Mouse (Mus musculus) spleen, postnatal 4 days (tissue): ENCODE results near the gene Ppp3cb.

Experiments
- DNase-seq, 2 experiments: peaks; one replicate each; pipeline ENCODE4 v3.0.0; 2022; ENCODE audit warnings: low spot score in 2 of 2

The Ppp3cb gene

DNA sequence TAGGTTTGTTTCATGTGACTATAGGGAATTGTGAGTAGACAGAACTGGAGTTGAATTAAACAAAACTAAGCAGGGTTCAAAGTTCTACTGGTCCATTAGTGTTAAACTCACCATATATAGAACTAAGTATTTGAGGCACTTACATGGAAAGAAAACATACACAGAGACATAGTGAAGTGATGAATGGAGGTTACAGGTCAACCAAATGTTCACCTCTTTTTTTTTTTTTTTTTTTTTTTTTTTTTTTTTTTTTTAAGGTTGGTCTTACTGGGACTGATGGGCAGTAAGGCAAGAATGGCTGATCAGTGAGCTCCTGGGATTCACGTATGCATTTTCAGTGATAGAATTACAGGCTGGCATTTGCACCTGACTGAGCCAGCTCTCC lies 66.2 kb downstream of the Ppp3cb start:
- DNase-seq = no peak

DNA sequence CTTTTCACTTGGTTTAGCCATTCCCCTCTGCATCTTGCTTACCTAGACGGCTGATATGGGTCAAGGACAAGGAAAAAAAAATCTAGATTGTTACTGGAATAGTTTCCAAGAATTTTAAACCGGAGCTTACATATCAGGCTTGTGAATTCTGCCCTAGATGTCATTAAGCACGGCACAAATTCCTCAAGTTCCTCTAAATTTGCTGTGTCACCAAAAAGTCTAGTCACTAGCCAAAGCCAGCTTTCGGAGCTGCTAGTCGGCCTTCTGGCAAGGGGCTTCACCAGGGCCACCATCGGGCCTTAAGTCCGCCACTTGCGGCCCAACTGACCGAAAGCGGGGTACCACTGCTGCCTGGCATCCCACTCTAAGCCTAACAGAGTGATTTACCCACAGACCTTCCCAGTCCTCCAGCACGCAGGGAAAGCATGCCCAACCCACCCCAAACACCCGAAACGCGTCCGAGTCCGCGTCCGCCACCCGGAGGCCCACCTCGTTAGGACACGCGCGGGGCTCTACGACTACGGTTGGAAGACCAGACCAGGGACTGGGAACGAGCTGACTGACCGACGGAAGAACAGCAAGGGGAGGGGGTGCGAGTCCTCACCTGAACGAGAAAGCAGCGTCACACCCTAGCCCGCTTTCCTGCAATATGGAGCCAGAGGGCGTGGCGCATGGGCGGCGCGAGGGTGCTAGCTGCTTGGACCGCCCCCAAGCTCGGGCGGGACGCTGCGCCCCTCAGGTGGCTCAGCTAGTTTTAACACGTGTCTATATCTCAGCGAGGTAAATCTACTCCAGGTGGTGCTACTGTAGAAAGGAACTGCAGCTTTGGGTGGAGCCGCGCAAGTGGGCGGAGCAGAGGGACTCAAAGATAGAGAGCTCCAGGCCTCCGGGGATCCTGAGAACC lies 66.8 kb downstream of the Ppp3cb start, which contains the start of gene Anxa7:
TSS of gene Anxa7 (minus strand) at position 843 of the 904 bp plus-strand sequence.
- peak; percentile 74 to 86 for DNase-seq

DNA sequence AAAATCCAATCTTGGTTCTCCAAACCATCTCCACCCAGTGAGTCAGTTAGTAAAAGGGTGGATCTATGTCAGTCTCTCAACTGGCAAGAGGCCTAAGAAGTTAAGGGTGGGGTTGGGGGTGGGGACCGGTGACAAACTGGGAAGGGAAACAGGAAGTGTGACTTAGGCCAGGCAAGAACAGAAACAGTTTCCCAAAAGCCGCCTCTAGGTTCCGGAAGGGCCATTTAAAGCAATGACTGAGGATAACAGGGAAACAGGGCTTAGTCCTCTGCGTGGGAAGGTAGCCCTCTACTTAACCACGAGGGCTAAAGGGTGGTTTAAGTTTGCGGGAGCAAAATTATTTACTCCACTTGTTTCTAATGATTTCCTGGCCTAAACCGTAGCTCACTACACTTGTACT lies 67.6 kb downstream of the Ppp3cb start:
- DNase-seq = peak; percentile 44 to 65

DNA sequence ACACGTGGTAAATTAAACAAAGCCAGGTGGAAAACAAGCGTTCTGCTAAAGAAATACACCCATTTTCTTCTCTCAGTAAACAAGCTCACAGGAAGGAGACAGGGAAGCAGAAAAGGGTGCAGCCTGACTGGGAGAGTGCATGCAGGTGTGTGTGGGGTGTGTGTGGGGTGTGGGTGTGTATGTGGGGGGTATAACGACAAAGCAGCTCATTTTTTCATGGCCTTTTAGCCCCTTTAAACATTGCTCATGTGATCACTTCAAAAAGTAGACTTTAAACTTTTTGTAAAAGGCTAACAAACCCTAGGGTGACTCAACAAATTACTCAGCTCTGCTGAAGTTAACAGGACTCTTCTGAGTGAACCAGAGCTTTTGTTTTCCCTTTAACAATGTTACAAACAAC lies 68.0 kb downstream of the Ppp3cb start:
- no peak for DNase-seq

DNA sequence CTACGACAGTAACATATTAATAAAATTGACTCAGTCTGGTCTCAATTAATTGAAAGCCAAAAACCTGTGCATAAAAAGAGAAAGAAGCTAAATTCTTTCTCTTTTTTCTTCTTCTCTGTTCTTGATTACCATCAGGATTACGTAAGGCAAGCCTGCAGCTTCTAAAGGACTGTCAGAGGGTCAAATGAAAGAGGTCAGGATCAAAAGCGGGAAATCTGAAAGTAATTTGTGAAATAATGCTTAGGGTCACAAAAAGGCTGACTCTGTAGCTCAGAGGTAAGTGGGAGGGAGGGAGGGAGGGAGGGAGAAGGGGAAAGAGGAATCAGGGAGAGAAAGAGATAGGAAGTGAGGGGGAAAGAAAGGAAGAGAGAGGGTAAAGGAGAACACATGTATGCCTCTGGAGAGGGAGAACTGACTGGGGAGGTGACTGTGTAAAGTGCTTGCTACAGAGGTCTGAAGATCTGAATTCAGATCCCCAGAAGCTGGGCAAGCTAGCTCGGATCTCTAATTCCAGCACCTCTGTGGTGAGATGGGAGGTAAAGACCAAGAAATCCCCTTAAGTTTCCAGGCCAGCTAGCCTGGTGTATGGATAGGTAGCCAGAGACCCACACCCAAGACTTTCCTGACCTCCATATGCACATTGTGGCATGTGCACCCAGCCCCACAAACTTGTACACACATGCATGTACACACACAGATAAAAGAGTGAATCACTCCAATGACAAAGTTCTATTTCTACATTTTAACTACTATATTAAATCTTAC lies 68.9 kb downstream of the Ppp3cb start:
- DNase-seq = no peak

DNA sequence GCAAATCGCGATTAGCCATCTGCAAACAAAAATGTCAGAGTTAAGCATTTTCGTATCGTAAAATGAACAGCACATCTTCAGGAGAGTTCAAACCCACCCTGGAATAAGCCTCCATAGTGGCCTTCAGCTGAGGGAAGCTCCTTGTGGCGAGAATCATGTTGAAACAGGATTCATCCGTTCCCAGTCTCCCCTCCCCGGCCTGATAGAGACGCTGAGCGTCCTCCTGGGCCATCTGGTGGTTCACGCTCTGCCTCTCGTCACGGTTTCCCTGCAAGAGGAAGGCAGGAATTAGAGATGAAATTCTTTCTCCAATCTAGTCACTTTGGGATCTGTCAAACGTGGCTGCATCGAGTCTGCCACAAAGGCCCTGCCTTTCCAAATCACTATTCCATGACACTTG lies 86.2 kb downstream of the Ppp3cb start:
- DNase-seq = no peak

DNA sequence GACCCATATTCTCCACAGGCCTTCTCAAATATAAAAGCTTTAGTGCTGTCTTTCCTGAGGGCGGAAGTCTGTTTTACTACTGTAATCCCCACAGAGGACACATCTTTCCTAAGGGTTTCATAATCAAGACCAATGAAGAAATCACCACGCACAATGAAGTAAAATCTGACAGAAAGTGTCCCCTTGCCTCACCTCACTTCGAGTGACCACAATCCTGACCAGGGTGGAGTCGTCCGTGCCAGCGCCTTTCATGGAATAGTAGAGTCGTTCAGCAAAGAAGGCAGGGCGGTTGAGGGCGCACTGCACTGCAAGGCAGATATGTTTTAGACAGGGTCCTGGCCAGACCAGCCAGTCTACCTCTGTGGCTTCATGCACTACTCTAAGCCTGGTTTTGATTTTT lies 88.0 kb downstream of the Ppp3cb start:
- DNase-seq = no peak

DNA sequence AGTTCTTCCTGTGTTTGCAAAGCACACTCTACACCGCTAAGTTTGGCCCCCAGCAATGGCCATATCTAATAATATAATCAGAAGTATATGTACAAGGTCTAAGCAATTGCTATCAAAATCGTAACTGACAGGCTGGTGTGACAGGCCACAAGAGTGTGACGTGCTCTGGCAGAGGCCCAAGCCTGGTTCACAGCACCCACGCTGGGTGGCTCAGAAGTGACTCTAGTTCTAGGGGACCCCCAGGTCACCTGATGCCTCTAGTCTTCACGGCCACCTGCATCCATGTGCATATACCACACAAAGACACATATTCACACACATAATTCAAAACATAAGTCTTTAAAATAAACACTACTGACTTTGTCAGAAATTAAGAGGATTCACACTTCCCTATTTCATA lies 93.4 kb downstream of the Ppp3cb start:
- DNase-seq = no peak

DNA sequence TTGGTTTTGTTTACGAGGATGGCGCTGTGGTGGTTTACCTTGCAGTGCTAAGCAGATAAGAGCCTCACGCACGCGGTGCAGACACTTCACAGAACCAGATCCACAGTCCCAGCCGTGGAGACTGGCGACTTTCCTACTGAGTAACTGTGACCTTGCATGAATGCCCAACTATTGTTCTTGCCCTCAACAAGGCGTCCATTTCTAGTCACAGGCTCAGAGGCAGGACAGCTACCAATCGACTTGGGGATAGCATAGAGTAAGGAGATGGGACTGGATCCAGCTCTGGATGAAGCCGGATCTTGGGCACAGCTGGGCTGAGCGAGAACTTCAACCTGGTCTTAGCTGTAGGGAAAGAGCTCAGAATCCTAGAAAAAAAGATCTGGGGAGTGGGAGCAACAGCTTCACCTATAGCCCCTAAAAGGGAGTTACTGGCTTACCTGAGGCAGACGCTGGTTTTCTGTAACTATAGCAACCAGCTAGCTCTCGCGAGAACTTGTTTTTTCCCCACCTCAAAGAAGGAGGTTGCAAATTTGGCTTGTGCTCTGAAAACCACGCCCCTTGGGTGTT lies 94.5 kb downstream of the Ppp3cb start, which contains the start of gene Cfap70:
TSS of gene Cfap70 (minus strand) at position 462 of the 567 bp plus-strand sequence.
- peak; percentile 70 to 82 for DNase-seq

DNA sequence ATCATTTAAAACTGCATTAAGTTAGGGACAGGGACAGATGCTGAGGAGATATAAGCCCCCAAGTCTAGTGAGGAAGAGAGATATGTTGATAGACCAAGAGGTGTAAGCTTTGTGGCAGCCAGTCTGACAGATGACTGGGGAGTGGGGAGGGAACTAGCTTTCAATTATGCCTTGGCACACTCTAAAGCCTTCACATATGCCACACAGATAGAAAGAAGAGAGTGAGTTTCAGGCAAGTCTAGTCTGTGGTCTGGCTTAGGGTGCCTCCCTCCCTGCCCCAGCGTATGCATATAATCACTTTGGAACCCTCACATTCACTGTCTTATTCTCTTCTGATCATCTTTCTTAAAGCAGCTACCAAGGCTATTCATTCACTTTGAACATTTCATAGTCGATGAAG lies 95.1 kb downstream of the Ppp3cb start:
- DNase-seq = no peak
